Mouse (Mus musculus): ENCODE measurements around the gene Grid2.

Gene Grid2

DNA sequence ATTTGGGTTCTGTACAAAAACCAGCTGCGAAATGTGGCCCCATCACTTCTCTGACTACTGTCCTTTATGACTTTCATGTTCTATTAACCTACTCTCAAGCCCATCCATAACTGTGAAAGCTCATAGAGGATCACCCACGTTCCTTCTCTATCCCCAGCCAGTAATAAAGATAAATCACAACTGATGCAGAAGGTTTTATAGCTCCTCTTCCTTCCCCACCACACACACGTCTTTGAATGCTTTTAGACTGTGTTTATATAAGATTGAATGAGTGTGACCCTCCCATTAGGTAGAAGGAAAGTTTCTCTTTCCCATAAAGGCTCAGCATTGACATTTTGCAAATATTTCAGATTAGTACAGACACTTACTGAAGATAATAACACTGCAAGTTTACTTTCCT, 1350.1 kb downstream of the Grid2 start:
- no peak for DNase-seq (ENCODE audit: low spot score)

DNA sequence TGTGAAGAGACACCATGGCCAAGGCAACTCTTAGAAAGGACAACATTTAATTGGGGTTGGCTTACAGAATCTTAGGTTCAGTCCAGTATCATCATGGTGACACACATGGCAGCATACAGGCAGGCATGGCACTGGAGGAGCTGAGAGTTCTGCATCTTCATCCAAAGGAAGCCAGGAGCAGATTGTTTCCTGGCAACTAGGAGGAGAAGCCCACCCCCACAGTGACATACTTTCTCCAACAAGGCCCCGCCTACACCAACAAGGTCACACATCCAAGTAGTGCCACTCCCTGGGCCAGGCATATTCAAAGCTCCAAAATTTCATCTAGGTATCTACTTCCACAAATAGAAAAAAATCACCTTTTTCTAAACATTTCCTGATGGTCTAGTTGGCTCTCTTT, 1351.4 kb downstream of the Grid2 start:
- DNase-seq (ENCODE audit: low spot score) = no peak

DNA sequence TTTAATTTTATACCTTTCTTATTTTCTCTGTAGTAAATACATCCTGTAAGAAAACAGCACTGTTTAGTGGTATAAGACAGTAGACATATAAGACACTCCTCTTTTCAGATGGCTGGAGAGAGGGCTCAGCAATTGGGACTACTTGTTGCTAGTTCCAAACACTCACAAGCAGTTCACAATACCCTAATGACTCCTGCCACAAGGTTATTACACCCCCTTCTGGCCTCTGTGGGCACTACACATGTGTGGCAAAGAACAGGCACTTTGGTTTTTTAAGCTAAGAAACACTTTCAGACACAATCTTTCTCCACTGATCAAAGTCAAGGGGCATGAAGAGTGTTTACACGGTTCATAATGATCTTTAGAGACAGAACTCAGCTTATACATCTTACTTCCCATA, 1352.3 kb downstream of the Grid2 start:
- no peak for DNase-seq (ENCODE audit: low spot score)

DNA sequence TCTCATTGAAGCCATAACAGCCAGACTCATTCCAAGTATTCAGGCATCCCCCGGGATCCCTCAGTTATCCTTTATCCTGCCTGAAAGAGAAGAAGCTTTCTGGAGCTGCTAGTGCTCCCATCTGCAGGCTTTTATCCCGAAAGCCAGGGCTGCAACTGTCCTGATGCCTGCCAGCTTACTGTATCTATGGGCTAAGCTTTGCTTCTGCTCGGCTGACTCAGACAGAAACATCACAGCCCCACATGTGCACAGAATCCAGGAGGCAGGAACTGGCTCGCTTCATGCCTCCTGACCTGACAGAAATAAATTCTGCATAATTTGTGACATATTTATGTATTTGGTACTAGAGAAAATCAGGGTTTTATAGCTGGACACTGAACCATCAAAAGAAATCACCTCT, 1361.2 kb downstream of the Grid2 start:
- DNase-seq (ENCODE audit: low spot score) = no peak

DNA sequence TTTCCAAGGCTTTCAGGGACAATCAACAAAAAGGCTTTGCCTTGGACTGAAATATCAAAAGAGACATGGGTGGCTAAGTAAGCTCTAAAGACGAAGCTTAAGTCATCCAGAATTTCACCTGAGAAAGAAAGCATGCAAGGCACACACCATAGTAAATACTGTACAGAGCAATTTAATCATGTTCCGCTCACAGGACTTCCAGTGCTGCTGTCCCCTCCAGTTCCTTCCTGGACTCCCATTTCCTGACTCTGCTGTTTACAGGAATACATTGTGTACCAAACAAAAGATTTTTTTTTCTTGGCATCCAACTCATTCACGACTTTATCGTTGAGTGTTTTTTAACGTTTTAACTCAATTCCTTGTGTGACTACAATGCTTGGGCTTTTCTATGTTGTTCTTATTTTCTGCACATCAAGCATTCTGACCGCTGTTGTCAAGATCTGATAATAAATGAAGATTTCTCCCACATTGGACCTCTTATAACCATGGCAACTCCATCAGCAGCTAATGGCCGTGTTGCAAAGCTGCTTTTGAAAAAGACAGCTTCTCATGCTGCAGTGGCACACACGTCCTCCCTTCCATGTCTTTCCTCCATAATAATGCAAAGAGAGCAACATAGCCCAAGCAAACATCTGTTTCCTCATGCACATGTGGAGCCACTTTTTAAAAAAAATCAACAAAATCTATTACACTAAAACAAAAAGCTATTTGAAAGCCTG, 1361.9 kb downstream of the Grid2 start:
- DNase-seq (ENCODE audit: low spot score) = no peak

DNA sequence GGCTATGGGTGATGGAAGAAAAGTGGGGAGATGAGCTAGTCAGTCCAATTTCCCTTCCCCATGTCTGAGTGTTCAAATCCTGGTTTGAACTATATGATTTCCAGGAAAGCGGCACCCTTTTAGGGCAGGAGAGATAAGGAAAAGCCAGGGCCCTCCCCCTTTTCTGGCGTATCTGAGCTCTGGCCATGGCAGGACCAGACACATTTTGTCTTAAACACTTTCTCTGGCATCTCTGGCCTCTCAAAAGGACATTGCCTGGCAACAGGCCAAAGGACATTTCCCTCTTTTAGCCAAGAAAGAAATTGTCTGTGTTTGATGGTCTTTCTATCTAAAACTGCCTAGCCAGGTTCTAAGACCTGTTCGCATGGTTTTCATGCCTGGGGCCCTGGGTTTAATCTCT, 1367.7 kb downstream of the Grid2 start:
- DNase-seq (ENCODE audit: low spot score) = no peak

DNA sequence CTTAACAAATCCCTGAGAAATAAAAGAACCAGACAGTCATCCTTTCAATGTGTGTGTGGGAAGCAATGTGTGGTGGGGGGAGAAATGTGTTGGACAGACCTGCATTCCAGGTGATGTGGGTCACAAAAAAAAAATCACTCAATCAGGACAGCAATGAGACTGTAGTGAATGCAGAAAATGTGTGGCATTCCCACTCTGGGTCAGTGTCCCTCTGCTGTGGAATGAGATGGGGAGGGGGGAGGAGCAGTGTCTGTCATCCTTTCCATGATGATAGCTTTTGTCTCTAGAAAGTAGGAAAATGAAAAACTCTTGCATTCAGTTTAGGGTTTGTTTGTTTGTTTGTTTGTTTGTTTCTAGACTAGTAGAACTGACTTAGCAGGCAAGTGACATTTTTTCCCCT, 1392.0 kb downstream of the Grid2 start:
- no peak for DNase-seq (ENCODE audit: low spot score)

DNA sequence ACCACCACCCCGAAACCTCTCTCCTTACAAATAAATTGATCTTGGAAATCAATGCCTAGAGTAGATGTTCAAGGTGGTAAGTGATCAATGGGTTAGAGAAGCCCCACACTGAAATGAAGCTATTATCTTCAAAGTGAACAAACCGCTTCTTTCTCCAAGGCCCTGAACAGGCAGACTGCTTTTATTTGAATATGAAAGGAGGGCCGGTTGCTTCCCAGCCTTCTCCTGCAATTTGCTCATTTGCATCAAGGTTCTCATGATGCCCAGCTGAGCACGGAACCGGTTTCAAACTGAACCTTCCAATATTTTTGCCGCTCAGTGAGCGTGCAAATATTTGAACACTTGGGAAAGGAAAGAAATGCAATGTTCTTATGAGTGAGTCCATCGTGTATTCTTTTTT, 1392.5 kb downstream of the Grid2 start:
- DNase-seq (ENCODE audit: low spot score) = no peak

DNA sequence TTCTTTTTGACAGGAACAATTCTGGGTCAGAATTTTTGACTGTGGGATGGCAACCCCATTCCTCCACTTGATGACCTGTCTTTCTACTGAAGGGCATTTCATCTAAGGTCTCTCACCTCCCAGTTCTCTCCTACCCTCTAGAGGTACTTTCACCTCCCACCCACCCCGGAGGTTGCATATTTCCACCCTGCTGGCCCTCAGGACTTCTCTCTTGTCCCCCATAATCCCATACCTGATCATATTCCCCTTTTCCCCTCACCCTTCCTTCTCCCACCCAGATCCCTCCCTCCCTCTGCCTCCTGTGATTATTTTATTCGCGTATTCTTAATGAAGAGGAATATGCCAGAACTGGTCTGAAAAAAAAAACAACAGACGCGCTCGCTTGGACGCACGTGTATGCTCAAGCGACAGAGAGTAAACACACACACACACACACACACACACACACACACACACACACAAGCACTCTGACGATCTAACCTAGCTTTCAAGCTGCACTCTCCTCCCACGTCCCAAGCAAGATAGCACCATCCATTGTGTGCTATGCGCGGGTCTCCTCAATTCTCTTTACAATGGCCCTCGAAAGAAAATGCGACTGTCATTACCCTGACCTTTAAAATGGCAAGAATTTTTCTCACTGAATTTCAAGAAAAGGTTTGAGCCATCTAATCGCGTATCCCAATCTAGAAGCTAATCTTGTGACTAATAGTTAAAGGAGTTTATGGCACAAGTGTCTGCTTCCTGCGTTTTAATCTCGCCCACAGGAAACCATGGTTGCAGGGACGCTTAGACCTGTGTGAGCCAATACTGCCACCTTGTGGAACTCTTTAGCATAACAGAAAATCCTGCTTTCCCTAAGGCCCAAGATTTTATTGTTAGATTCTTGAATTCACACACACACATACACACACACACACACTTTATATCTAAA, 1393.9 kb downstream of the Grid2 start:
- peak; percentile 50 for DNase-seq (ENCODE audit: low spot score)

DNA sequence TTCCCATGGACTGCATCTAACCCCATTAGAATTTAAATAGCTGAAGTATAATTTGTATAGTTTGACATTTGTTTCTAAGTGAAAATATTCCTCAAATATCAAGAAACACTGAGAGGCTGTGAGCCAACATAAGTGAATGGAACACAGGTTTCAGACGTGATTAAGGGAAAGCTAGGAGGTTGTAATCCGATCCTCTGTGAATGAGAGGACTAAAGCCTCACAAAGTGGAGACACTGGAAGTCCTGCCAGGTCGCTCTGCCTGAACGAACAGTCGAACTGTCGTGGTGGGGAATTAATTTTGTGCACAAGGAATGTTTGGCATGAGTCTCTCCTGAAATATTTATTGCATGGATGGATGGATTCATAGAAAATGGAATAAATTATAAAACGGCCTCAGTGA, 1395.1 kb downstream of the Grid2 start:
- no peak for DNase-seq (ENCODE audit: low spot score)

DNA sequence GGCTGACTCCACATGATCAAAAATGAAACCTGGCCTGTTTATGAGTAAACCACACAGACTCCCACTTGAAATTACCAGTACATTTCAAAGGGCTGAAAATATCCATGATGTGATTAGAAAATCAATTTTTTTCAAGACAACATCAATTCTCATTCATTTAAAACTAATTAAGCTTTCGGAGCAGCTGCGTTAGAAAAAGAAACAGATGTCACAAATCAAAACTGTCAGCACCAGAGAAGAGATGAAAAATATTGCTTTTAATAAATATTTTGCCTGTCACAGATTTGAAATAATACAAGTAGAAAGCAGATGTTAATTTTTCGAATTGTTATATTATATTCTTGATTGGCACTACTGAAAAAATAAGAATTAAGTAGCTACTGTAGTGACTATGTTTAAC, 1415.3 kb downstream of the Grid2 start:
- DNase-seq (ENCODE audit: low spot score) = no peak

DNA sequence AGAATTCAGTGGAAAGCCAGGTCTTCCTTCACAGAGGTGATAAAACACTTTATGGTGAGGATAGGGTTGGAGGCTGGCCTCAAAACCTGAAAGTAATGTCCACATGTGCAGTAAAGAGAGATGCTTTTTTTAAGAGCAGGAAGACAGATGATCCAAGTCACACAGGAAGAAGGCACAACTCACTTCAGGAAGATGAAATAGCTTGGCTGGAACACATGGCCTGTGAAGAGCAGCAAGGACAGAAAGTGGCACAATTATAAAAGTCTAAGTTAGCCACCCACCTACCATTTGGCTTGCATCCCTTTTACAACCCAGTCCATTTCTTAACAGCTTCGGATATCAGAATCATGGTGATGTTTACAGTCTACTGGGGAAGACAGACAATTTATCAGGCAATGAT, 1423.1 kb downstream of the Grid2 start:
- DNase-seq (ENCODE audit: low spot score) = no peak

DNA sequence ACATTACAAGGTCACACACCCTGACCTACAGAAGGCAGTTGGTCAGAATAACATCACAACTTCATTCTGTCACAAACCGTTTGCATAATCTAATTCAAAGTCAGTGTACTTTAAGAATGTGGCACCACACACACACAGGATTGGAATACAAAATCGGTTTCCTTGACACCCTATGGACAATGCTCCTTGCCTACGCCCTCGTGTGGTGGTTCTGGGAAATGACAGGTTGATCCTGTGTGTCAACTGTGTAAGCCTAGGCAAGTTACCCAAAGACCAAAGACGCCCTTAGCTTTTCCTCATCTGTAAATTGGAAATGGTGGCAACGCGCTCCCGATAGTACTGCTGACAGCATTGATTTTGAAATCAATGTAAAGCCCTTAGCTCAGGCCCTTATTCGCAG, 1428.3 kb downstream of the Grid2 start:
- DNase-seq (ENCODE audit: low spot score) = peak; percentile 23

DNA sequence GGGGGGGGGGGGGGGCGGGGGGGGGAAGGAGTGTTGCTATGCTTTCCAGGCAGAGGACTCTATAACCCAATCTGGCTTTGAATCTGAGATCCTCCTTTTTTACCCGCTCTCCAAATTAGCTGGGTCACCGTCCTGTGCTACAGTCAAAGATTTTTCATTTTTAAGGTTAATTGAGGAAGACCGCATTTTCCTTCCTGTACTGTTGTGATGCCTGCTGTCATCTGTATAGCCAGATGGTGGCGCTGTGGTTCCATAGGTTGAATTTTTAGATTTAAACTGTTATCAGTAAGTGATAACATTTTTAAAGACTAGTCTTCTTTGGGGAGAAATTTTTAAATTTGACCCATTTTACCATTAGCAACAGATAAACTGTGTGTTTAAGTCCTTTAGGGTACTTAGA, 1429.3 kb downstream of the Grid2 start:
- DNase-seq (ENCODE audit: low spot score) = peak; percentile 18

DNA sequence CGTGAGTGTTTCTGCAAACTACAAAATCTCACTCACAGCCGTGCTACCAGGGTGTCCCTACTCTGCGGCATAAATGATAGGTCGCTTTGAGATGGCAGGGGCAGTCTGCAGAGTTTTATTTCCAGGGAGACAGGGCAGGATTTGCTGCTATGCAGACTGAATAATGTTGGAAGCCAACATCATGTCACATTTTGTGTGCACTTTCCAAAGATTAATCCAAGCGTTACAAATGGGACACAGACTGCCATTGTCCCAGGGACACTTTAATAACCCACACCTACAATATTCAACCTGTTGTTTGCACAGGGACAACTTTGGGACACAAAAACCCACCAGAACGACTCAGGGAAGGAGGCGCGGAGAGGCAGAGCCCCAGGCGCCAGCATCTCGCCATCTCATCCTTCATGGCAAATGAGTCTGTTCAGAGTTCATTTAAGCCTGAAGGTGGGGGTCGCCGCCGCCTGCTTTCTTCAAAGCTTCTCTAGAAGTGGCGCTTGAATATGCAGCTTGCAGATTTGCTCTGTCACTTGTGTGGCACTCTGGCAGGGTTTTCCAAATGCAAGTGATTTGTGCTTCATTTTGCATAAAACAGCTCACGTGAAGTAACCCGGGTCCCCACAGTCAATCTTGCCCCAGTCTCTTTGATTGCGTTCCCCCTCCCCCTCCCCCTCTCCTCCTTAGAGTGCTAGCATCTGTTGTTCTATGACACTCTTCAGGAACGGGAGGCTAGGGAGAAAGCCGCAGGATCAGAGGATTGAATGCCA, 1432.7 kb downstream of the Grid2 start:
- no peak for DNase-seq (ENCODE audit: low spot score)

DNA sequence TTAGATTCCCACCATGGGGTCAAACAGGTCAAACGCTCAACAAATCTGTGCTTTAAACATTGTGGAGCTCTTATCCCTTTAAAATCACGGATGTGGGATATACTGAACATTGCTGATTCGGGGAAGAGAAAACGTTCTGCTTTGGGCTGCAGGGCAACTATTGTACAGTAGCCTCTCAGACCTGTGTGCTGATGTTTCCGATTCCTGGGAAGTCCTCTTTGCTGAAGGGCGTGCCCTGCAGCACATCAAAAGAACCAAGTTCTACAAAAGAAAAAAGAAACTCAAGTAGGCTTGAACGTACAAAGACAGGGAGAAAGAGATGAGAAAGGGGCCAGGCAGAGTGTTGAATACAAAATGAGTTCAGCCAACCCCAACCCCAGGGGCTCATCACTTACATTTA, 1439.0 kb downstream of the Grid2 start:
- no peak for DNase-seq (ENCODE audit: low spot score)

DNA sequence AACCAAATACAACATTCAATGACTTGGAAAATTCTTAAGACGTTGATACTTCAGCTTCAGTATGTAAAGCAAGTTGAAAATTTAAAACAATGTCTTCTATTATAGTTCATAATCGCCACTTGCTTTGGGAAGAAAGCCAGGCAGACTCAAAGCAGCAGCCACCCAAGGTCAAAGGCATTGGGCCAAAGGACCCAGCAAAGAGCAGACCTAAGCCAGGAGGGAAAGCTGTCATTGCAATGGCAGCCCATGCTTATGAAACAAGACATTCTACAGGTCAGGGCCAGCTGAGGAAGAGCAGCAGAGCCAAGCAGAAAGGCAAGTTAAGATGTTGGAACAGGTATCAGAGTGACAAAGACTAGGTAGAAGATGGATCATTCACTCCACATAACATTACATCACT, 1448.0 kb downstream of the Grid2 start:
- no peak for DNase-seq (ENCODE audit: low spot score)

DNA sequence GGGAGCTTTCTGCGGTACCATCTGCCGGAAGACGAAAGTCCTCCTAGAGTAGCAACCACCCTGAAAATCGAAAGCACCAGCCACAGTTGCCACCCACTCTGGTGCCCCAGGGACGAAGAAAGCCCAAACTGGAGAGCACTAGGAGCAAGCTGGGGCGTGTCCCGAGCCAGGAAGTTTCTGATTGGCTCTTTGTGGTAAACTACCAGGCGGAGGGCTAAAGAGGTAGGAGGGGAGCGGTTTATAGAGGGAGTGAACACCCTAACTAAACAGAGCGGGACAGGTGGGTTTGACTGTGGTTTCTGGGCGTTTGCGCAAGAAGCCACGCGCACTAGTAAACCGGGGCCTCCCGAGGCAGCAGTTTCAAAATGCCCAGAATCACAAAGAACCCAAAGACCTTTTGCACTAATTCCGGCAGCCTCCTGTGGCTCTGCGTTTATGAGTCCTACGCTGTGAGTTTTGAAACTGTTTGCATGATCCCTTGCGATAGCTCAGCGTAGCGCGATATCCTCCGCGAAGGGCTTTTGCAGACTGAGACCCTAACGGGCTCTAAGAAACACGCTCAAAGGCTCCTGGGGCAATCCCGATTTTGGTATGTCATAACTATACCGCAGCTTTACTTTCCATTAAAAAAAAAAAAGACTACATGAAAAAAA, 1472.2 kb downstream of the Grid2 start:
- DNase-seq (ENCODE audit: low spot score) = peak; percentile 16

DNA sequence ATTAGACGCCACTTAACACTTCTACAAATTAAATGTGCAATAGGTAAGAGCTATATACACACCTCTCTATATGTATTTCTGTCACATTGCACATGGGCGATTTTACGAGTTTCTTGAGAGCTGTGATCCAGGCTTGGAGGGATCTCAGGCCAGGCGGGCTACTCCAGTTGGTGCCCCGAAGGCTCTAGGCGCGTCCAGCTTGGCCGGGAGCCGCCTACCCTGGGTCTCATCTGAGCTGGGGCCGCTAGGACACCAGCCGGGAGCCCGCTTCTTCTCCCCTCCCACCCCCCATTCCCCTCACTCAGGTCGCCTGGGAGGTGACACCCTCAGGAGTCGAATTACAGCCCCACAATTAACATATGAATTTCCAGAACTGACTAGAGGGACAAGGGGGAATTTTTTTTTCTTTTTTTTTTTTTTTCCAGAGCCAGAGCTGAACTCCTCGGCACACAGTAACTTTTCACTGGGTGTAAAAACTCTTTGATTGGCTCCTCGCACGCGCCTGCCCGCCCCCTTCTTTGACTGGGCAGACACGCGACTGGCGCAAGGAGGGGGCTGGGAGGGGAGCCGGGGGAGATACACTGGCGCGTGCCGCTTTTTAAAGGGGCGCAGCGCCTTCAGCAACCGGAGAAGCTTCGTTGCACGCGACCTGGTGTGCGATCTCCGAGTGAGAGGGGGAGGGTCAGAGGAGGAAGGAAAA, 1473.0 kb downstream of the Grid2 start, which contains the start of gene Atoh1:
Atoh1 (plus strand) TSS at position 627 of the 700 bp plus-strand sequence.
- DNase-seq (ENCODE audit: low spot score) = no peak

DNA sequence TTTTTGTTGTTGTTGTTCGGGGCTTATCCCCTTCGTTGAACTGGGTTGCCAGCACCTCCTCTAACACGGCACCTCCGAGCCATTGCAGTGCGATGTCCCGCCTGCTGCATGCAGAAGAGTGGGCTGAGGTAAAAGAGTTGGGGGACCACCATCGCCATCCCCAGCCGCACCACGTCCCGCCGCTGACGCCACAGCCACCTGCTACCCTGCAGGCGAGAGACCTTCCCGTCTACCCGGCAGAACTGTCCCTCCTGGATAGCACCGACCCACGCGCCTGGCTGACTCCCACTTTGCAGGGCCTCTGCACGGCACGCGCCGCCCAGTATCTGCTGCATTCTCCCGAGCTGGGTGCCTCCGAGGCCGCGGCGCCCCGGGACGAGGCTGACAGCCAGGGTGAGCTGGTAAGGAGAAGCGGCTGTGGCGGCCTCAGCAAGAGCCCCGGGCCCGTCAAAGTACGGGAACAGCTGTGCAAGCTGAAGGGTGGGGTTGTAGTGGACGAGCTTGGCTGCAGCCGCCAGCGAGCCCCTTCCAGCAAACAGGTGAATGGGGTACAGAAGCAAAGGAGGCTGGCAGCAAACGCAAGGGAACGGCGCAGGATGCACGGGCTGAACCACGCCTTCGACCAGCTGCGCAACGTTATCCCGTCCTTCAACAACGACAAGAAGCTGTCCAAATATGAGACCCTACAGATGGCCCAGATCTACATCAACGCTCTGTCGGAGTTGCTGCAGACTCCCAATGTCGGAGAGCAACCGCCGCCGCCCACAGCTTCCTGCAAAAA, 1473.7 kb downstream of the Grid2 start:
- DNase-seq (ENCODE audit: low spot score) = peak; percentile 5

DNA sequence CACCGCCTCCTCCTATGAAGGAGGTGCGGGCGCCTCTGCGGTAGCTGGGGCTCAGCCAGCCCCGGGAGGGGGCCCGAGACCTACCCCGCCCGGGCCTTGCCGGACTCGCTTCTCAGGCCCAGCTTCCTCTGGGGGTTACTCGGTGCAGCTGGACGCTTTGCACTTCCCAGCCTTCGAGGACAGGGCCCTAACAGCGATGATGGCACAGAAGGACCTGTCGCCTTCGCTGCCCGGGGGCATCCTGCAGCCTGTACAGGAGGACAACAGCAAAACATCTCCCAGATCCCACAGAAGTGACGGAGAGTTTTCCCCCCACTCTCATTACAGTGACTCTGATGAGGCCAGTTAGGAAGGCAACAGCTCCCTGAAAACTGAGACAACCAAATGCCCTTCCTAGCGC, 1474.4 kb downstream of the Grid2 start:
- DNase-seq (ENCODE audit: low spot score) = no peak

Measured in urinary bladder, postnatal 14 days (tissue).